Mouse (Mus musculus) cerebellum, postnatal 36 days (tissue): Measurements from ENCODE around the gene Efcab10.

Experiments
- DNase-seq, 2 experiments: peaks; one replicate each; pipeline ENCODE4 v3.0.0; 2021 to 2022; ENCODE audit warnings: mixed read lengths in 2 of 2

The Efcab10 gene

GRCm38 (mm10) chr12:33394804-33395623 is at the start of gene Efcab10:
Gene Efcab10, plus strand, starts transcription at chr12:33394854.
- peak in 1 of 2 experiments; percentile 19 for DNase-seq

DNA sequence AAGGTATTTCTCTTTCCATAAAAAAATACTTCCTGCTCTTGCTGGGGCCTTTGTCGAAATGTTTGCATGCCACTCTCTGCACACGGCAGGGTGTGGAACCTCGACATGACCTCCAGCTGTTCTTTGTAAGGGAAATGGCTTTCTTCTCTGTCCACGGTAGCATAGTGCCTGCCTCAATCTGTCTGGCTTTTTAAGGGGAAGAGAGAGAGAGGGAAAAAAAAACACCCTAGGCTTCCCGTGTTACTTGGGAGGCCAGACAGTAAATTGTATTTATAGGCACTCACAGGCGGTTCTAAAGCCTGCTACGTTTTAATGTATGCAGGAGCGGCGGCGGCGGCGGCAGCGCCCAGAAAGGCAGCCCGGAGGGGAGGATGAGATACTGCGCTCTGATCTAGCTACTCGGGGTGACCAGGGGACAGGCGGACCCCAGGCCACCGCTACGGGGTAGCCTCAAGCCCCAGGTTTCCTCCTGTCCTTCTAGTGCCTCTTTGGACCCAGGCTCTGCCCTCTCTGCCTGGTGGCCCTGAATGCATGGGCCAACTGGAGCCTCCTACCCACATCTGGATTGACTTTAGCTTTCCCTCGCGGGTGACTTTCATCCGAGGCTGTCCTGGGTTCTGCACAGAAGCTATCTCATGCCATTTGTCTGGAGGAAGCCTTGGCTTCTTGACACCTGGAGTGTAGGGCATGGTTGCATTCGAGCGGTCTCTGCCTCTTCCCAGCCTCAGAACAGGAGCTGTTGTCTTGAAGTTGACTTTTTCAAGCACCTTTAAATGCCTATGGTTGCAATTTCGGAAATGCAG is 49.5 kb upstream of the Efcab10 start:
- DNase-seq: no peak

DNA sequence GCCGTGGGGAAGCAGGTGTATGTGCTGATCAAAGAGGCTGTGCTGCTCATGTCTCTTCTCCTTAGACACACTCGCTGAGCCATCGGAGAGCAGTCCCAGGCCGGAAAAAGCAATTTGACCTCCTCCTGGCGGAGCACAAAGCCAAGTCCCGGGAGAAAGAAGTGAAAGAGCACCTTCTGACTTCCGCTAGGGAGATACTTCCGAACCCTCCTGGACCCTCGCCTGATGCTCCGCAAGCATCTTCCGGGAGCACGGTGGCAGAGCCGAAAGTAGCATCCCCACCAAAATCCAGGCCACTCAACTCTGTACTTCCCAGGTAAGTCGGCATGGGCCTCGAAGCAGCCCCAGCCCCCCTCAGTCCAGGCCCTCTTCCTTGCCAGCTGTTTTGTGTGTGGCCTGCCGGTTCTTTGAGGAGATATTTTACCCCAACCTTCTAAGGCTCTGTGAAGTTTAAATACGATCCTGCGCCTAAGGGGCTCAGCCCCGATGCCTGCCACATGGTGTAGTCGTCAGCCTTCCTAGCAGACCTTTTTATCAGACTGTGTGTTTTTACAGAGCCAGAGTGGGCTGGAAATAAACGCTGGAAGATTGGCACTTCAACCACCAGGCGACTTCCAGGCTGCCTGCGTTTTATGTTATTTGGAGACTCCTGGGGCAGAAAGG is 48.8 kb upstream of the Efcab10 start:
- no peak for DNase-seq

- DNase-seq: no peak
Measured at GRCm38 (mm10) chr12:33352671-33353070, 42.0 kb upstream of the Efcab10 start.

- DNase-seq: no peak
Measured at GRCm38 (mm10) chr12:33358345-33358744, 36.3 kb upstream of the Efcab10 start.

DNA sequence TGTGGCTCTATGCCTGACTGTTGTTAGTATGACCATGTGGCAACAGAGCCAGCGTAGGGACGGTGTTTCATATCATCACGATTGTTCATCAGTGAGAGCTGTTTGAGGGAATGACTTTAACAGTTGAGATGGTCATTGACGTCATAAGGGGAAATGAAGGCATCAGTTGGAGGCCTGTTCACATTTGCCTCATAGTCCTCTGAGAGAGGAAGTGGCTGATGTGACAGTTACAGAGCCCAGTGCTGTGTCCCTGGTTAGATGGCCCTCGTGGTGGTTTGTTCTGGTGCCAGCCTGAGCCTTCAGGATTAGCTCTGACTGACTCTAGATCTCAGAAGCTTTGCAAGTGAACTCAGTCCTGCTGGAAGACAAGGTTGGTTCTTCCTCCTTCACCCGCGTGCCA is 35.4 kb upstream of the Efcab10 start:
- no peak for DNase-seq

GRCm38 (mm10) chr12:33359878-33360482 is 34.7 kb upstream of the Efcab10 start:
- DNase-seq: no peak

DNA sequence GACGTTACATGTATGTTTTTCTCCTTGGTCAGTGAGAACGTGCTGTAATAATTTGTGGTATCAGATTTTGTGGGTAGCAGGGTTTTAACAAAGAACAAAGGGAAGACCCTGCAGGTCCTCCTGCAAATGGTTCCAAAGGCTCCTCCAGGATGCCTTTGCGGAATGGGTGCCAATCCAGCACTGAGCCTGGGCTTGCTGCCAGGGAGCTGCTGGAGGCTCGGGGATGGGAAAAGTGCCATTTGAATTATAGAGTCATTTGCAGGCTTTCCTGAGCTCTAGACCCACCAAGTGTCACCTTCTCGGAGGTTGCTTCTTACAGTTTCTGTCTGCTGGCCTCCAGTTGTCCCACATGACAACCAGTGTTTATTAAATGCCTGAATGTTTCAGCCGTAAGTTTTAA is 33.9 kb upstream of the Efcab10 start:
- peak; percentile 89 for DNase-seq

GRCm38 (mm10) chr12:33364511-33364910 is 30.1 kb upstream of the Efcab10 start:
- no peak for DNase-seq

GRCm38 (mm10) chr12:33365133-33365532 is 29.5 kb upstream of the Efcab10 start:
- no peak for DNase-seq

DNA sequence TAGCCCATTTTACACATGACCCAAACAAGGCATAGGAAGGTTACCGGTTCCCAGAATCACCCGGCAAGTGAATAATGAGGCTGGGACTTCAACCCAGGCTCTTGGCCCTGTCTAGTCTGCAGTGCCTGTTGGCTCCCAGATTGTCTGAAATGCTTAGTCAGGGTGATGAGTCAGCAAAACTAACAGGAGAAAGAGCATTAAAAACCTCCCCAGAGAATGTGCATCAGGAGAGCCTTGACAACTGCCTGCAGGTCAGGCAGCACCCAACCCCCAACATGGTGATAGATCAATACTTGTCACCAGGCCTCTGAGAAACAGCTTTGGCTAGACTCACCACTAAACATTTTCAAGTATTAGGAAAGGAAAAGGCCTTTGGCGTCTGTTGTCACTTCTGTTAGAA is 25.1 kb upstream of the Efcab10 start:
- DNase-seq: no peak

DNA sequence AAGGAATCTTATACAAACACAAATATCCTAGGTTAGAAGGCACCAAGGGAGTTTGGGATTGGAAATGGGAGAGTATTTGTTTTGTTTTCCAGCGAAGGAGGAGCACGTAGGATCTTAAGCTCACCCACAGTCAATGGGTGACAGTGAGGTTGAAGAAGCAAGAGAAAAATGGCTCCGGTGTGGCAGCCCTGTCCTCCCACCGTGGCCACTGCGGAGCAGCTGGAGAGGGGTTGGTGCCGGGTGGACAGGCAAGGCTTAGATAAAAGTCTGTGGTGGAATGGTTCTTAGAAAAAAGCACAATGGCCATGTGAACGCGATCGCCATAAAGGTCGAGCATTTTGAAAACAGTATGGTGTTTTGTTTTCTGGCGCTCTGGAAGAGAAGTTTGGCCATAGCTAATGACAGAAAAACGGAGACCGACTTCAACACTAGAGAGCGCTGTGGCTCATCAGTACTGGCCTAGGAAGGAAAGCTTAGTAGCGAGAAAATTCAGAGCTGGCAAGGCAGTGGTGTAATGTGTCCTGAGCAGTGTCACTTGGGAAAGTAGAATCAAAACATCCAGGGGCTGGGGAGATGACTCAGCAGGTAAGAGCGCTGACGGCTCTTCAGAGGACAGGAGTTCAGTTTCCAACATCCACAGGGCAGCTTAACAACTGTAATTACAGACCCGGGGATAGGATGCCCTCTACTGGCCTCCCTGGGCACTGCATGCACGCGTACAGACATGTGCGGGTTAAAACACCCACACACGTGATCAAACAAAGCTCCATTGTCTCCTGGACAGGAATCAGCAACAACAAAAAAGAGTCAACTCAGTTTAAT is 14.8 kb upstream of the Efcab10 start:
- peak; percentile 70 to 74 for DNase-seq

DNA sequence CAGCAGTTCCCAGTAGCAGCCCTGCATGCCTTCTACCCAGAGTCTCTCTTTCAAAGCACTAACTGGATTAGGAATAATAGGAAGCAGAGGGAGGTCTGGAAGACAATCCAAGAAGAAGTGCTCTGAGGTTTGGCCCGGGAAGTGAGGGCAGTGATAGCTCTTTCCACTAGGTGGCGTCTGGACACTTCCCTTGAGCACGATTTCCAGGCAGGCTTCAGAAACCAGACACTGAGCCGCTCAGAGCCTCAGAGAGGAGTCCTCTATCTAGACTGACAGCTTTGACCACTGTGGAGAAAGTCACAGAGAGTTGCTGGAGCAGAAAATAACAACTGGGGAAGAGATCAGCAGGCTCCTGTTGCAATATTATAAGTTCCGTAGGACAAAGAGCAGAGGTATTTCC is 5.8 kb upstream of the Efcab10 start:
- DNase-seq: peak; percentile 65 to 75

GRCm38 (mm10) chr12:33390844-33391560 is 3.7 kb upstream of the Efcab10 start:
- DNase-seq: no peak

- no peak for DNase-seq
Measured at GRCm38 (mm10) chr12:33403265-33403693, 8.6 kb downstream of the Efcab10 start.

GRCm38 (mm10) chr12:33404996-33405395 is 10.3 kb downstream of the Efcab10 start:
- DNase-seq: no peak

DNA sequence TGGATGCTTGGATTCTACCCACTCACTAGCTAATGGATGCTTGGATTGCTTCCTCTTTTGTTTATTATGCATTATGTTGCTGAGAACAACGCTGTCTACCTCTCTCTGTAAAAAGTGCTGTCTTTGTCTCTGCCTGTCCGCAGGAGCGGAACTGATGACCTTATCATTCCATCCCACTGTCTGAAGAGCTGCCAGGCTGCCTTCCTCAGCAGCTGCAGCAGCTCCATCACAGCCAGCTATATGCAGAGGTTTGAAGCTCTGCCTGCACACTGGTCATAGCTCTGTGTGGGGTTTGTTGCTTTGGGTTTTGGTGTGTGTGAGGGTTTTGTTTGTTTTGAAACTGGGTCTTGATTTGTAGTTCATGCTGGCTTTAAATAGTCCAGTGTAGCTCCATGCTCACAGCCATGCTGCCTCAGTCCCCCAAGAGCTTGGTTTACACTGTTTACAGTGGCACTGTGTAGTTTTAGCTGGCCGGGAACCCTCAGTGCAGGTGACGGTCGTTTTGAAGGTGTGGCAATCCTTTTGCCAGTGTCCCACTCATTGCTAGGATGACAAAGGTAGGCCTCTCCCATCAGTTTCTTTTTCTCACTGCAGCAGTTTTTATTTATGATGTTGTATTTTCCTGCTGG is 10.9 kb downstream of the Efcab10 start:
- no peak for DNase-seq

GRCm38 (mm10) chr12:33411580-33412151 is 17.0 kb downstream of the Efcab10 start:
- DNase-seq: no peak

DNA sequence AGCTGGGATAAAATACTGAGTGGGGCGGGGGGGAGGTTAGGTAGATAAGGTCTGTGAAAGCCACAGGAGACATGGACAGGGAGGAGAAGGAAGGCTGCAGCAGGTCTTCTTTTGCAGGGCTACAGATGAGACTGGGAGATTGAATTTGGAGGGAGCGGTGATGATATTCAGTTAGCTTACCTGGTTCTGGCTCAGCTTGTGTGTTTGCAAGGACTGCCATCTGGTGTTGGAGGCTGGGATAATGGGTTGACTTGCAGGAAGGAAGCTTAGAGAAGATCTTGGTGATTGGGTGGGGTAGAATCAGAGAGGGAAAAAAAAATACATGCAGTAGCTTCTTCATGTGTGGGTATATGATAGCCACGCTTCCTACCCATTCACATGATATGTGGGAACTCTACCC is 29.7 kb downstream of the Efcab10 start:
- DNase-seq: peak; percentile 42 to 55

- DNase-seq: no peak
Measured at GRCm38 (mm10) chr12:33427293-33427692, 32.6 kb downstream of the Efcab10 start.
